Mouse (Mus musculus) ovary, adult 2 months (tissue): ENCODE data around the gene Nr4a1. TPM values are rescaled to one million over a fixed set of nuclear protein-coding genes. Genes with fewer than 3 reads are reported as not detected.

Source experiments
- polyA plus RNA-seq: library from polyadenylated mRNA; depleted of rRNA; stranded (reverse); fragments of >200 nt; gene quantifications from 2 replicates; pipeline ENCODE4 v1.2.3, GENCODE M21; 2012; rRNA removed

Gene Nr4a1
- polyA plus RNA-seq, result 57.1 and 60.0 TPM in 2 replicates

DNA sequence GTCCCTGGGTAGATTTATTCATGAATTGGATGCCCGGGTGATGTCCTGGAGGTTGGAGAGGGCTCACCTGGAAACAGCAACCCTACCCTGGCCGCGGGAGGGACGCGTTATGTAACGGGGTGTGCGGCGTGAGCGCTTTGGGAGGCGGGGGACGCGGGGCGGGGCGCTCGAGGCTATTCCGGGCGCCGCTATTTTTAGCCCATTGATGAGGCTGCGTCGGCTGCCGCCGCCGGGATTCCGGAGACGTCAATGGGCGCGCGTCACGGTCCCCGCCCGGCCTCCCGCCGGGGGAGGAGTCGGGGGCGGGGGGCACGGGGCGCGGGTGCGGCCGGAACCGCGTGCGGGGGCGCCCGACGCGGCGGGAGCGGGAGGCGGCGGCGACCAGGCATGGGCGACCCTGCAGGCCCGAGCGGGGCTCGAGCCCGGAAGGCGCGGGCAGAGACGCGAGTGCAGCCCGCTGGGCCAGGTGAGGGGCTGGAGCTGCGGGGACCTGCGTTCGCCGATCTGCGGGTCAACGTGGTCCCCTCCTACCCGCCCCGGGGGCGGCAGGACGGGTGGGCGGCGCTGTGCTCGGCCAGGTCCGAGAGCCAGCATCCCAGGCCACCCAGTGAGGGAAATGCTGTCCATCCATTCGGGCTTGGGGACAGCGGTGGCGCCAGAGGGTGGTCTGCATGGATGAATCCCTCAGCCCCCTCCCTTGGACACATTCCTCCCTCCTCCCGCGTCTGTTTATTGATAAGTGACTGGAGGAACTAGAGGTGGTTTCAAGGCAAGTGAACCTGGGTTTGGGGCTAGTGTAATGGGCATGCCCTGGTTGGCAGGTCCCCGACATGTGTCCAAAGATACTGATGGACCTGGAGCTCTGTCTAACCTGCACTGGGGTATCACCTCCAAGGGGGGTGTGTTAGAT lies at the start of gene Nr4a1:
Gene Nr4a1, plus strand, starts transcription at position 384 of the 910 bp plus-strand sequence.

DNA sequence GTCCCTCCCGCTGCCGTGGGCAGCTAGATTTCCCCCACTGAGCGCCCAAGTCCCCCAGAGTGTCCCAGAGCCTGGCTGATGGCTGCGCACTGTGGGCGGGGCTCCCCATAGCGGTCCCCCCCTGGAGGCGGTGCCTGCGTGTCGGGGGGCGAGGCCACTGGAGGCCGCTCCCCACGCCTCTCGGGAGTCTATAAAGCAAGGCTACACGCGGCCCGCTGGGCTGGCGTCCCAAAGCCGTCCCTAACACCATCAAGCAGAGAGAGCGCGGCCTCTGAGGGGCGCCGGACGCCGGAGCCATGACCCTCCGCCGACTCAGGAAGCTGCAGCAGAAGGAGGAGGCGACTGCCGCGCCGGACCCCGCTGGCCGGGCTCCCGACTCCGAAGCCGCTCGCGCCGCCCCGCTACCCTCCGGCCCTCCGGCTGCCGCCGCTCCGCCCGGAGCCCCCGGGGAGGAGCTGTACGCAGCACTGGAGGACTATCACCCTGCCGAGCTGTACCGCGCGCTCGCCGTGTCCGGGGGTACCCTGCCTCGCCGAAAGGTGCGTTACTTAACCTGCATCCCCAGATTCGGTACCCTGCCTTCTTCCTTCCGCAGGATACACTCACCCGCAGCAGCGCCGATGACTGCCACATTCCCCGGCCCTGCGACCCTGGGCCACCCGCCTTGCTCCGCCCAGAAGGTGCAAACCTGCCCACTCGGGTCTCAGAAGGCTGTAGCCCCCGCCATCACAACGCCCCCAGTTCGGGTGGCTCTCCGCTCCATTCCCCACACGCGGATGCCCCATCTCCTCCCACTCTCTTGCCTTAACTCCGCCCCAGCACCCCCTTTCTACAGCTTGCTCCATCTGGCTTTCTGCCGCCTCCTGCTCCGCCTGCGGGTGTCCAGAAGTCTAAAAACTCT lies 29.8 kb upstream of the Nr4a1 start, which contains the start of gene Grasp:
Gene Grasp, plus strand, starts transcription at position 183 of the 901 bp plus-strand sequence.

DNA sequence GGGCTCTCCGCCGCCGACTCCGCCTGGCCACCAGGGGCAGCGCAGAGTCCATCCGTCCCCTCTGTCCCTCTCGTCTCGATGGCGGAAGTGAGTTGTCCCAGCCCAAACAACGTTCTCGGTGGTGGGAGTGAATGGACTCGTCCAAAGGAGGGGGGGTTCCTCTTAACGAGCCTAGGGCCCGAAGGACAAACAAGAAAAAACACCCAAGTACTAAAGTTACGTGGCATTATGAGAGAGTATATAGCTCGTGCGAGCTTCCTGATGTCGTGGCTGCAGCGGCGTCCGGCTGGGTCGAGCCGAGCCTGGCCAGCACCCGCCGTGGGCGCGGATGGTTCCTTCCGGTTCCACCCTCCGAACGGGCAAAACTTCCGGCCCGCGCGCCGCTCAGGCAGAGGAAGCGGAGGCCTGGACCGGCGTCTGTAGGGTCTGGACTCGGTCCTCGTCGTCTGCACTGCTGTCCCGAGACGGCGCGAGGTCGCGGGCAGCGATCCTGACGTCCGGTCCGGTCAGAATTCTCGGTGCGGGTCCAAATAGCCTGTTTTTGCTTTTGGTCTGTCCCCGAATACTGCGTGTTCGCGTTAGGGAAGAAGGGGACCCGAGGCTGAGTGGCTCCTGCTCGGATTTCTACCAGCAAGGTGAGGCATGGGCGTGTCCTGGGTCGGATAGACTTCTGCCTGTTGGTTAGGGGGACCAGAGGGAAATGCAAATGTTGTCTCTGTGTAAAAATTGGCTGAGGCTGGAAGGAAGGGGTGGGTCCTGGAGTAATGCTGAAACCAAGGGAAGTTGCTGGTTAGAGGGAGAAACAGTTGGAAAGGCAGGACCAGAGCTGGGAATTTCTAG lies 30.1 kb downstream of the Nr4a1 start, which contains the start of gene Atg101:
Gene Atg101, plus strand, starts transcription at position 362 of the 840 bp plus-strand sequence.

DNA sequence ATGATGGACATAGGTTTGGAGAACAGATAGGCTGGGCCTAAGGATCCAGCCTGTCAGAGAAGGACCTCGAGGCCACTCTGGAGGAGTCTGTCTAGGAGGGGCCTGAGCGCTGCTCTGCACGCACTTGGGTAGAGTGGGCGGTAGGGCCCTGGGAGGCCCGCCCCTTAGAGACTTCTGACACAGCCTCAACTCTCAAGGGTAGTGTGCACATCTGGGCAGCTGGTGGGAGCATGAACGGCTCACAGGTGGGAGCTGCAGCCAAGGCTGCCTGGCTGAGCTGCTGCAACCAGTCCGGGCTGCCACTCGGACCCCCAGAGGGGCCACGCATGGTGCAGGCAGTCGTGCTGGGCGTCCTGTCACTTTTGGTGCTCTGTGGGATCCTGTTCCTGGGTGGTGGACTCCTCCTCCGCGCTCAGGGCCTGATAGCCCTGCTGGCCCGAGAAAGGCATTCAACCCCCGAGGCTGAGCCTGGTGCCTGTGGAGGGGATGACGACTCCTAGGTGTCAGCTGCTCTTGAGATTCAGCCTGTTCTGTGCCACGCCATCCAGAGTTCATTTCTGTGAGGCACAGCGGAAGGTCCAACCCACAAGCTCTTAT lies 39.1 kb downstream of the Nr4a1 start, which contains the start of gene 6030408B16Rik:
Gene 6030408B16Rik, plus strand, starts transcription at position 188 of the 597 bp plus-strand sequence.

Other genes with a start within 250 kb of the Nr4a1 start
- 0.44 and 1.4 TPM in 2 replicates for gene Gm47841, start 206.9 kb upstream of the Nr4a1 start, polyA plus RNA-seq
- gene Fignl2, start 175.7 kb upstream of the Nr4a1 start, polyA plus RNA-seq, result 14.2 and 22.2 TPM in 2 replicates
- not detected in 2 replicates for gene Ankrd33, start 138.5 kb upstream of the Nr4a1 start, polyA plus RNA-seq
- 62.2 and 66.7 TPM in 2 replicates for gene Acvrl1, start 125.7 kb upstream of the Nr4a1 start, polyA plus RNA-seq
- 27.6 and 30.0 TPM in 2 replicates for gene Acvr1b, start 80.2 kb upstream of the Nr4a1 start, polyA plus RNA-seq
- 50.3 and 58.7 TPM in 2 replicates for gene Grasp, start 30.1 kb upstream of the Nr4a1 start, polyA plus RNA-seq
- gene Atg101, start 30.0 kb downstream of the Nr4a1 start, polyA plus RNA-seq, result 46.9 and 53.2 TPM in 2 replicates
- 26.0 and 29.6 TPM in 2 replicates for gene 6030408B16Rik, start 38.9 kb downstream of the Nr4a1 start, polyA plus RNA-seq
- 7.2 and 7.8 TPM in 2 replicates for gene Krt80, start 115.9 kb downstream of the Nr4a1 start, polyA plus RNA-seq
- 28.5 and 46.8 TPM in 2 replicates for gene Krt7, start 156.8 kb downstream of the Nr4a1 start, polyA plus RNA-seq
- gene Krt87, start 184.5 kb downstream of the Nr4a1 start, polyA plus RNA-seq, result 0.56 and 2.3 TPM in 2 replicates
- 0.22 TPM in 1 of 2 replicates, not detected in the other for gene Krt88, start 193.5 kb downstream of the Nr4a1 start, polyA plus RNA-seq
- not detected in 2 replicates for gene Krt81, start 209.5 kb downstream of the Nr4a1 start, polyA plus RNA-seq
- 0.09 and 0.10 TPM in 2 replicates for gene Krt86, start 219.2 kb downstream of the Nr4a1 start, polyA plus RNA-seq
- 1.6 and 3.0 TPM in 2 replicates for gene Krt83, start 237.2 kb downstream of the Nr4a1 start, polyA plus RNA-seq